In genomic region chr3:52611881-52612280, GRCm38 (mm10) we compare ENCODE assay signal across 30 mouse cellular contexts.
DNase-seq lines count a peak whose midpoint lies in the region; ATAC-seq lines count a peak whose summit lies in the region.
"Had no signal": no experiment of that assay in that cellular context is flagged by ENCODE, and none has a peak within 500 bp of the region (broad histone marks: within the 10 kb centered on the region; RNA-seq: fewer than 3 reads in every experiment).

No protein-coding gene starts in this region.

- H3K9ac ChIP-seq in hindbrain, embryonic 14.5 days: no peak overlapping the region
- H3K9ac ChIP-seq: embryonic facial prominence, embryonic 13.5 days; forebrain, embryonic 12.5 days; heart, embryonic 13.5 days; hindbrain, embryonic 12.5 days had no signal

- H3K27me3 ChIP-seq in hindbrain, embryonic 14.5 days (ENCODE audit: control insufficient read depth, insufficient read depth, low read length): no peaks in the 10 kb centered on the region
- H3K27me3 ChIP-seq: CH12.LX; heart, embryonic 13.5 days; hindbrain, embryonic 12.5 days; Patski had no signal

- WGBS in hindbrain, embryonic 14.5 days: 95% methylated on average over 8 of the region's 8 CpGs

- H3K36me3 ChIP-seq in hindbrain, embryonic 14.5 days (replicated peaks; ENCODE audit: control insufficient read depth, insufficient read depth): no peaks in the 10 kb centered on the region
- H3K36me3 ChIP-seq: embryonic facial prominence, embryonic 10.5 days; embryonic facial prominence, embryonic 13.5 days; forebrain, embryonic 12.5 days; G1E; heart, embryonic 10.5 days; heart, embryonic 13.5 days; hindbrain, embryonic 12.5 days had no signal

- ATAC-seq in hindbrain, embryonic 14.5 days (ENCODE audit: low FRiP score): no peak
- ATAC-seq: forebrain, embryonic 16.5 days; hindbrain, postnatal 0 days; inflammation-experienced regulatory T-cells, adult 6 months; intestine, embryonic 16.5 days; Patski had no signal

- DNase-seq in frontal cortex, adult 2 months (ENCODE audit: extremely low spot score in 1 of 2, low spot score in 1 of 2): peak; percentile 12 to 41
- DNase-seq in frontal cortex, postnatal 25 days (ENCODE audit: low spot score in 2 of 2): no peak
- peak; percentile 20 to 45 for DNase-seq in left cerebral cortex, postnatal 14 days (ENCODE audit: low spot score in 2 of 2)
- DNase-seq in left cerebral cortex, adult 8-10 months (ENCODE audit: low spot score in 2 of 2): no peak
- DNase-seq in A20 (ENCODE audit: low read depth, low spot score): peak; percentile 76
- peak; percentile 12 to 26 for DNase-seq in B cell, adult 2 months
- no peak for DNase-seq in hindbrain, embryonic 14.5 days (ENCODE audit: low spot score)
- no peak for DNase-seq in adrenal gland, postnatal 36 days
- DNase-seq: adrenal gland, postnatal 10 days; cerebellum, adult 11-12 months; cerebellum, adult 8-10 months; cerebellum, postnatal 10 days; cerebellum, postnatal 36 days; embryo, embryonic 11 days; gastrocnemius, postnatal 25 days; heart, adult 2 months had no signal

- H3K4me3 ChIP-seq in hindbrain, embryonic 14.5 days (replicated peaks; ENCODE audit: low read length): no peak overlapping the region
- H3K4me3 ChIP-seq: embryonic facial prominence, embryonic 10.5 days; embryonic facial prominence, embryonic 13.5 days; erythroblast, embryonic 14.5 days; forebrain, embryonic 12.5 days; heart, adult 2 months; heart, embryonic 10.5 days; heart, embryonic 13.5 days; hindbrain, embryonic 12.5 days had no signal

- H3K9me3 ChIP-seq in hindbrain, embryonic 14.5 days (ENCODE audit: control insufficient read depth, low read length): no peaks in the 10 kb centered on the region
- H3K9me3 ChIP-seq: embryonic facial prominence, embryonic 10.5 days; embryonic facial prominence, embryonic 13.5 days; forebrain, embryonic 12.5 days; heart, embryonic 10.5 days; heart, embryonic 13.5 days; hindbrain, embryonic 12.5 days had no signal

- no peaks in the 10 kb centered on the region for H3K4me1 ChIP-seq in hindbrain, embryonic 14.5 days (replicated peaks; ENCODE audit: control insufficient read depth, insufficient read depth, low read length)
- H3K4me1 ChIP-seq: forebrain, embryonic 12.5 days; heart, embryonic 10.5 days; heart, embryonic 13.5 days; hindbrain, embryonic 12.5 days had no signal

- intact Hi-C loops in left cerebral cortex, postnatal 14 days (cut with DNase I): no loop called here

- no peak overlapping the region for H3K4me2 ChIP-seq in hindbrain, embryonic 14.5 days (replicated peaks)
- H3K4me2 ChIP-seq: embryonic facial prominence, embryonic 13.5 days; forebrain, embryonic 12.5 days; heart, embryonic 13.5 days; hindbrain, embryonic 12.5 days had no signal

- no peak overlapping the region for H3K27ac ChIP-seq in hindbrain, embryonic 14.5 days
- H3K27ac ChIP-seq: embryonic facial prominence, embryonic 10.5 days; embryonic facial prominence, embryonic 13.5 days; forebrain, embryonic 12.5 days; heart, adult 2 months; heart, embryonic 10.5 days; heart, embryonic 13.5 days; hindbrain, embryonic 12.5 days; hindbrain, postnatal 0 days had no signal

Comparison
In these comparisons a context has a peak if more than half of its experiments do, and no peak if none do; other contexts are left out.
1. DNase-seq: peak in frontal cortex, adult 2 months (2 of 2), left cerebral cortex, postnatal 14 days (2 of 2), A20 (single experiment) and B cell, adult 2 months (2 of 2); none in frontal cortex, postnatal 25 days (0 of 2), left cerebral cortex, adult 8-10 months (0 of 2), hindbrain, embryonic 14.5 days (single experiment) and adrenal gland, postnatal 36 days (0 of 2).